Mouse (Mus musculus) c-Kit-positive CD71-negative TER-119-negative erythroid progenitor cells, embryonic 14.5 days (primary cell): Measurements from ENCODE around the gene Cfap221.

ENCODE experiments used
- DNase-seq: peaks from one replicate; pipeline ENCODE4 v3.0.0-alpha.2; 2013; ENCODE audit warnings: low read depth

The Cfap221 gene

GRCm38 (mm10) chr1:120006844-120007790, 10.1 kb upstream of the Cfap221 start, which contains the start of gene Sctr:
Sctr (plus strand) TSS chr1:120006894.
- no peak for DNase-seq

DNA sequence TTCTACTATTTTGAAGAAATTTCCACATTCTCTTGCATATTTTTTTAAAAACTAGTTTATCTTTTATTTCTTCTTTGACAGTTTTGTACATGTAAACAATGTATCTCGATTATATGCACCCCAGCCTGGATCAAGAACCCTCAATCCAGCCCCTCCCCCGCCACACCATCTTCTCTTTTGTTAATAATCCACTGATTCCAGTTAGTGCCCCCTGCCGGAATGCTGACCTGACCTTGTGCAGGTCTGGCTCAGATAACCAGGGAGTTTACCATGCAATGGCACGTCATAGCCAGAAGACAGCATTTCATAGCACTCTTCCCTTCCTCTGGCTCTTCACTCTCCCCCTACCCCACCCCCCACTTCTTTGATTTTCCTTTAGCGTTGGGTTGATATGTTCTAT, 610 bp upstream of the Cfap221 start:
- no peak for DNase-seq

DNA sequence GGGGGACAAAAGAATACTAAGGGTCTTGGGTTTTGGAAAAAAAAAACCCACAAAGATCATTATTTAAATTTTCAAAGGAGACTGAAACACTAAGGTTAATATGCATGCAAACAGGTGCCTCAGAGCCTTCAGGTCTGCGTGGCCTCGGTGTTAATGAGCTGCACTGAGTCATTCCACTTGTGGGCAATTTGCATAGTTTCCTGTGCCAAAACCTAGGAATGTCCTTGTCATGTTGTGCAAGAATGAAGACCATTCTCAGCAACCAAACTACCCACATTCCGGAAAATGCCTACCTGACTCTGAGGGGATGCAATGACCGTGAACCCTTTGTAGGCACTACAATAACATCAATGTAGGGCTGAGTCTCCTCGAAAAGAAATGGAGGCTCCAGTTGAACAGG, 10.5 kb downstream of the Cfap221 start:
- DNase-seq, result no peak

GRCm38 (mm10) chr1:119975141-119975540, 21.9 kb downstream of the Cfap221 start:
- no peak for DNase-seq

DNA sequence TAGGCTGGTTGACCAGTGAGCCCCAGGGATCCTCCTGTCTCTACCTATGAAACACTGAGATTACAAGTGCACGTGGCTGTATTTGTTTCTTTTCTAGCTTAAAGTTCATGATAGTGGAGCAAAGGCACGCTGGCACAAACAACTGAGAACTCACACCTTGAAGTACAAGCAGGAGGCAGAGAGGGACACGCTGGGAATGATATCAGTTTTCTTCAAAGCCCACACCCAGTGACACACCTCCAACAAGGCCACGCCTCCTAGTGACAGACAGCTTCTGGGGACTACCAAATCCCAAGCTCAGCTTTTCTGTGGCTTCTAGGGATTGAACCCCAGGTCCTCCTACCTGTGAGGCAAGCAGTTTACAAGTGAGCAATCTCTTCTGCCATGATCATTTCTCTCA, 23.9 kb downstream of the Cfap221 start:
- no peak for DNase-seq

GRCm38 (mm10) chr1:119965804-119966514, 31.1 kb downstream of the Cfap221 start:
- no peak for DNase-seq

DNA sequence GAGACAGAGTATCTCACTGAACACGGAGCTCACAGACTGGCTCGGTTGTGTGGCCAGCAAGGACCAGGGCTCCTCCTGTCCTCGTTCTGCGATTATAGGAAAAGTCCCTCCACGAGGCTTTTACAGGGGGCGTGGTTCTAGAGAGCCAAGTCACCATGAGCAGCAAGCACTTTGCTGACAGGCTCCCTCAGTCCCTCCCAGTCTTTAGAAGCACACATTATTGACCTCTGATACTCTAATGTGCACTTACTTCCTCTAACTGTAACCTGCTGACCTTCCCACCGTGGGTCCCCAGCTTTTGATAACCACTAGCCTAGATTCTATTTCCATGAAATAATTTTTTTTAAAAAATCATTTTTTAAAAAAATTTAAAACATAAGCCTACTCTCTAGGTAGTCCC, 37.1 kb downstream of the Cfap221 start:
- no peak for DNase-seq

DNA sequence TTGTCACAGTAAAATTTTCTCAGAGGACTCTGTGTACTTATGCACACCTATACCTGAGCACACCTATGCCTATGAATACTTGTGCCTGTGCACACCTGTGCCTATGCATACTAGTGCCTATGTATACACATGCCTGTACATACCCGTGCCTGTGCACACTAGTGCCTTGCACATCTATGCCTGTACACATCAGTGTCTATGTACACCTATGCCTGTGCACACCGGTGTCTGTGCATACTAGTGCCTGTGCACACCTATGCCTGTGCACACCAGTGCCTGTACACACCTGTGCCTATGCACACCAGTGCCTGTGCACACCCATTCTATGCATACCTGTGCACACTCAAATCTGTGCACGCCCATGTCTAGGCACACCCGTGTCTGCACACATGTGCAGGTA, 37.6 kb downstream of the Cfap221 start:
- DNase-seq, result no peak

- DNase-seq, result no peak
Observed at GRCm38 (mm10) chr1:119957716-119958222, 39.3 kb downstream of the Cfap221 start.

GRCm38 (mm10) chr1:119954680-119955079, 42.4 kb downstream of the Cfap221 start:
- DNase-seq, result no peak

DNA sequence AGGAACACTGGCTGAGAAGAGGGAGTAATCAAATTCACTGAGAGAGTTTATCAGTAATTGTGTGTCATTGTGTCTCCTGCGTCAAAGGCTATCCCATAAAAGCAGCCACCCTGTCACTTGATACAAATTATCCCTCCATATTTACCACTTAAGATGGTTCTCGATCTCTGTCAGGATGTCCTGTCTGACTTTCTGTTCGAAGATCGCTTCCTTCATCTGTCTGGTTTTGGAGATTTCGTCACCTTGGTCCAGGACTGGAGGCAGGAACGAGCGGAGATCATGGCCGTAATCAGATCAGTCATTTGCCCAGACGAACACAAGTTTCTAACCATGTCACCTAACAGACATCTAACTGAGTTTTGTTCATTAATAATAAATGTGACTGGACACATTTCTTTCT, 43.6 kb downstream of the Cfap221 start:
- no peak for DNase-seq

GRCm38 (mm10) chr1:119950086-119950485, 46.9 kb downstream of the Cfap221 start:
- no peak for DNase-seq

DNA sequence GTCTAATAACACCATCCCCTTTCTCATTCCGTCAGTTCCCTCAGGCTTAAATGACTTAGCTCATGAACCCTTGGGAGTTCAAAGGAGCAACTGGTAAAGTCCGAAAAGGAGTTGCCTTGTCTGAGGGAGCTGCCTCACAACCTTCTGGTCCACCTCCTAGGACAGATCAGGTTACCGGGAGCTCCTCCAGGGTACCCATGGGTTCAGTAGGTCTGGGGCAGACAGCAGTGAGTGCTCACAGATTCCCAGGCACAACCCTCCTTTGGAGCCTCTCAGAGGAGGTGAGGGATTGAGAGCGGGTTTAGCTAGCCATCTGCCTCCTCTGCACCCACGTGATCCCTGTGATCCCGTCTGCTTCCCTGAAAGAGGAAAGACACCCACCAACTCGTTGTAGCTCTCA, 60.2 kb downstream of the Cfap221 start:
- DNase-seq, result no peak

GRCm38 (mm10) chr1:119931421-119932150, 65.4 kb downstream of the Cfap221 start:
- no peak for DNase-seq

DNA sequence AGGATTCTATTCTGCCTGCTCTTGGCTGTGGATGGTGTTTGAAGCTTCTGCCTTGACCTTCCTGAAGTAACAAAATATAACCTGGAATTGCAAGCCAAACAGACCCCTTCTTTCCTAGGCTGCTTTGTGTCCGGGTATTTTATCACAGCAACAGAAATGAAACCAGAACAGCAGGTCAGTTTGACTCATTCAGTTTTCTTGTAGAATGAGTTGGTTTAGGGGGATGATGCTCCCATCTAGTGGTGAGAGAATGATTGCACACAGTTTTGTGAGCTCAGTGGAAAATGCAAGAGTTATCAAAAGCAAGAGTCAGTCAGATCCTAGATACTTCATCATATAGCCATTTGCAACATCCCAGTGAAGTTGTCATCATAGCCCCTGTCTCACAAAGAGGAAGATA, 67.3 kb downstream of the Cfap221 start:
- DNase-seq, result no peak

- no peak for DNase-seq
Observed at GRCm38 (mm10) chr1:119919299-119919698, 77.7 kb downstream of the Cfap221 start.

- DNase-seq, result no peak
Observed at GRCm38 (mm10) chr1:119916823-119917371, 80.1 kb downstream of the Cfap221 start.

DNA sequence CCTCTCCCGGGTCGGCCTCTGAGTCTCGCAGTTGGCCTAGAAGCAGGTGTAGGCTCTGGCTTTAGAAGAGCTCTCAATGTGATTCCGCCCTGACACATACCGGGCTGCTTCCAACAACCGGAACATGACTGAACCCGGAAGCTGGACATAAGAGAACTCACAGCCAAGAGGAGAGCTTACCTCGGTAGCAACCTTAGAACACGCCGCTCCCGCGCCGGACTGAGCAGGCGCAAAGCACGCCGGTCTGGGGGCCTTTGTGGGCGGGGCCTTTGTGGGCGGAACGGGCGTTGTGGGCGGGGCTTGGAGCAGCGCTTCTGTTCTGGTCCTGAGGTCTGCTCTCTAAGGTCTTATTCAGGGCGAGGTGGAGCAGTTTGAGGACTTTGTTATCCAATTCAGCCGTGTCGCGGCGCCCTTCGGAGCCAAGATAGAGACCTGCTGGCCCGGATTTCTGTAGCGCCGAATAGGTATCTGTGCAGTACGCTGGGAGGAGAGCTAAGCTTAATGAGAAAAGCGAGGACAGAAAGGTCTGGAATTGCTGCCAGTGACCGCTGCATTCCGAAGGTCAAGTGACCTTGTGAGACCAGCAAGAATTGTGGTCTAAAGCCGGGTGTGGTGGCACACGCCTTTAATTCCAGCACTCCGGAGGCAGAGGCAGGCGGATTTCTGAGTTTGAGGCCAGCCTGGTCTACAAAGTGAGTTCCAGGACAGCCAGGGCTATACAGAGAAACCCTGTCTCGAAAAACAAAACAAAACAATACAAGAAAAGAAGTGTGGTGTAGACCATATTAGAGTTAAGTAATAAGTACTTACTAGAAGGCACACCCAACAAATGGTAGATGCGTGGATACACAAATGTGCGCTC, 83.8 kb downstream of the Cfap221 start, which contains the start of gene Tmem177:
Gene Tmem177 (minus strand): TSS at position 256 of the 862 bp plus-strand sequence.
- DNase-seq, result peak; percentile 88

- no peak for DNase-seq
Observed at GRCm38 (mm10) chr1:119907206-119907748, 89.8 kb downstream of the Cfap221 start.

DNA sequence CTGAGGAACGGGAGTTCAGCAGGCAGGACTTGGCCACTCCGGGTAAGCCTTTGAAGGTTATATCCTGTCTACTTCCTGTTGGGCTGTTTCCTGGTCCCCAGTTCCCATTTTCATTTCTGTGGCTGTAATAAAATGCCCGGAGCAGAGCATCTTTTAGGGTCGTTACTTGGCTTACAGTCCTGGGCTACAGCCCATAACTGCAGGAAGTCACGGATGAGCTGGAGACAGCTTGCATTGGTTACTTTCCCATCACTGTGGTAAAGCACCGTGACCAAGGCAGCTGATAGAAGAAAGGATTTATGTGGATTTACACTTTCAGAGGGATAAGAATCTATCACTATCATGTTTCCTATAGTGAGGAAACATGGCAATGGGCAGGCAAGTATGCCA, 93.8 kb downstream of the Cfap221 start:
- DNase-seq, result no peak
